Mouse (Mus musculus) liver, embryonic 15.5 days (tissue): ENCODE data around the gene Cbln4. TPM values are rescaled to one million over a fixed set of nuclear protein-coding genes. Genes with fewer than 3 reads are reported as not detected.

Experiments used
- polyA plus RNA-seq: library from polyadenylated mRNA; unstranded; fragments of >200 nt; fragmentation: Nextera tagmentation; extraction: Ambion mirVana; gene quantifications from 2 replicates; pipeline ENCODE4 v1.2.1, GENCODE M21; 2015

Cbln4 gene
- polyA plus RNA-seq, 1 experiment from 2014 or later = 0.06 TPM

Other genes with a start within 250 kb of the Cbln4 start
- 0.05 and 0.06 TPM in 2 replicates for gene Mc3r, start 205.0 kb upstream of the Cbln4 start, polyA plus RNA-seq